Mouse (Mus musculus): ENCODE measurements around the gene Ctnnd2. TPM values are rescaled to one million over a fixed set of nuclear protein-coding genes. Genes with fewer than 3 reads are reported as not detected.
A peak's percentile ranks its signal among the peaks of the same experiment; 100 is the strongest.

Ctnnd2 gene
- polyA plus RNA-seq, 1 experiment from 2014 or later = 4.3 TPM

DNA sequence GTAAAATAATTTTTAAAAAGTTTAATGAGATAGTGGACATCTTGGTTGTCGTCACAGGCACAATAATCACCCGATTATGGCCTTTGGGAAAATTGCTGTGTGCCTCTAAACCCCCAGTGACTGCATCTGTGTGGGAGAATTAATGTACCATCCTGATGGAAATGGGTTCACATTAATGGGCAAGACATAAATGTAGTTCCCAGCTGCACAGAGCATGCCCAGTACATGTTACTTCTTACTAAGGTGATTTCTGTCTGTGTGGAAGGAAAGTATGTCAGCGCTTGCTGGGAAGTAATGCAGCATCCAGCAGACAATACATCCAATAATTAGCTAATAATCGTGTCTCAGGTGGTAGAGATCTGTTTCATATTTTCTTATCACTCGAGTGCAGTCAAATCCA lies 589.8 kb downstream of the Ctnnd2 start:
- Histone ChIP-seq H3K4me3 (ENCODE audit: low read depth, low read length) (no peak overlapping the region), H3K27me3 (replicated peaks; ENCODE audit: insufficient read depth, low read length) (no peaks in the 10 kb centered on the region), H3K9ac (replicated peaks; ENCODE audit: low read depth) (no peak overlapping the region), H3K27ac (ENCODE audit: low read length) (no peak overlapping the region), H3K4me2 (replicated peaks; ENCODE audit: low read depth, low read length) (no peak overlapping the region), H3K4me1 (ENCODE audit: insufficient read depth, low read depth, low read length) (no peaks in the 10 kb centered on the region), H3K36me3 (ENCODE audit: insufficient read depth, low read length) (no peaks in the 10 kb centered on the region), H3K9me3 (ENCODE audit: low read length) (no peaks in the 10 kb centered on the region)
- ATAC-seq (no peak), DNase-seq (ENCODE audit: low spot score) (no peak)
- WGBS = 67% methylated on average over 5 of the region's 5 CpGs
- TF ChIP-seq EP300 (IDR thresholded peaks at IDR 0.05) = no peak
- no peak for TF ChIP-seq CTCF (IDR thresholded peaks at IDR 0.05)

DNA sequence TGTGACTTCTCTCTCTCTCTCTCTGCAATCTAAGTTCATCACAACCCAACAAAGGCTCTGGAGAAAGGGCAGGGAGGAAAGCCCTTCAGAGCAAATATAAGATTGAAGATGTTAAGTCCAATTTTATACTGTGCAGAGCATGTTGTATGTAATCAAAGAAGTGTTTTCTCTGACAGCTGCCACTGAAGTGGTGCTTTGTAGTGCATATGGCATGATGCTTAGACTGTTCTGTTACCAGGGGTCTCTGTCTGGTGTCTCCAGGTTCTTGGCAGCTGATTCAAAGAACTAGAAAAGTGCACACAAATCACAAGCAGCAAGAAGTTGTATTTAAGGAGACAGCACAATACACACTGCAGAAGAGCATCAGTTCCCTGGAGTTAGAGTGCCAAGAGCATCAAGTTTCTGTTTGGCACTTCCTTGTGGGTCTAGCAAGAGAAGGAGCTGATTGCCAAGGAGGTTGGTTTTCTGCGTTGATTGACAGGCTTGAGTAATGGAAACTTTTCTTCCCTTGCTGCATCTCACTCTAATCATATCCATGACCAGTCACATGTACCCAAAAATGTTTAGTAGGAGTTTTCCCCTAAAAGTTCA lies 590.4 kb downstream of the Ctnnd2 start:
- ATAC-seq (no peak), DNase-seq (ENCODE audit: low spot score) (no peak)
- Histone ChIP-seq H3K36me3 (ENCODE audit: insufficient read depth, low read length) (no peaks in the 10 kb centered on the region), H3K4me1 (ENCODE audit: insufficient read depth, low read depth, low read length) (no peaks in the 10 kb centered on the region), H3K9me3 (ENCODE audit: low read length) (no peaks in the 10 kb centered on the region), H3K4me3 (ENCODE audit: low read depth, low read length) (no peak overlapping the region), H3K4me2 (replicated peaks; ENCODE audit: low read depth, low read length) (no peak overlapping the region), H3K27me3 (replicated peaks; ENCODE audit: insufficient read depth, low read length) (no peaks in the 10 kb centered on the region), H3K27ac (ENCODE audit: low read length) (no peak overlapping the region), H3K9ac (replicated peaks; ENCODE audit: low read depth) (no peak overlapping the region)
- TF ChIP-seq EP300 (IDR thresholded peaks at IDR 0.05) (no peak), CTCF (IDR thresholded peaks at IDR 0.05) (no peak)
- WGBS = 71% methylated on average over 1 of the region's 1 CpGs

DNA sequence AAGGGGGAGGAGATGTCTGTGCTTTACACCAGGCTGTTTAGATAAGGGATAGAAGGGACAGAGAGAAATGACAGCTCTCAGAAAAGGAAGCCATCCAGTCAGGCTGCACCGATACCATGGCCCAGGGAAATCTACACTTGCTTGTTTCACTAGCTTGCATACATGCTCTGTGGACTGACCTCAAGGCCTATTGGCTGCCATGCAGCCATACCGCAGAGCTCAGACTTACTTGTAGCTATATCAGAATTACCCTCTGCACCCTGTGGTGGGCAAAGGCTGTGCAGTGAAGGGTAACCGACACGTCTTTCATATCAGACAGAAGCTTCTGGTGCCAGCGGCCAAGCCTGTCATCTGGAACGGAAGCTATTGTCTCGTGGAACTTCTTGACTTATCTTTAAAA lies 604.5 kb downstream of the Ctnnd2 start:
- Histone ChIP-seq H3K27me3 (replicated peaks; ENCODE audit: insufficient read depth, low read length) (no peaks in the 10 kb centered on the region), H3K36me3 (ENCODE audit: insufficient read depth, low read length) (no peaks in the 10 kb centered on the region), H3K4me2 (replicated peaks; ENCODE audit: low read depth, low read length) (no peak overlapping the region), H3K27ac (ENCODE audit: low read length) (no peak overlapping the region), H3K9ac (replicated peaks; ENCODE audit: low read depth) (no peak overlapping the region), H3K4me3 (ENCODE audit: low read depth, low read length) (no peak overlapping the region), H3K9me3 (ENCODE audit: low read length) (no peaks in the 10 kb centered on the region), H3K4me1 (ENCODE audit: insufficient read depth, low read depth, low read length) (no peaks in the 10 kb centered on the region)
- no peak for TF ChIP-seq CTCF (IDR thresholded peaks at IDR 0.05)
- TF ChIP-seq EP300 (IDR thresholded peaks at IDR 0.05) = no peak
- ATAC-seq (no peak), DNase-seq (ENCODE audit: low spot score) (no peak)
- 87% methylated on average over 7 of the region's 7 CpGs for WGBS

DNA sequence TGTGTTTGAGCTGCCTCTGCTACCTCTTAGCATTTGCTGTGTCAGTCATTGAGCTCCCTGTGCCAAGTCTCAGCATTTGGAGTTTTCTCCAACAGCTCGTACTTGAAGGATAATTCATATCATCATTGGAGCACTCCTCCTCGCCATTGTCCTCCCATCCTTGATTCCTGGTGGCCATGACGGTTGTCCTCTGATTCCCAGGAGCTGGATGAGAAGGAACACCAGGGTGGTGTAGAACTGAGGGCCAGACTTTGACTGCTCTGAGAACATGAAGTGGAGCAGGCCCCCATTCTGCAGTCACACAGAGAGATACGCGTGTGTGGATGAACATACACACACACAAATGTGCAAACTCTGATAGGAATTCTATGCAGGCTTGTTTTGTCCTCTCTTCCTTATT lies 605.4 kb downstream of the Ctnnd2 start:
- no peak overlapping the region for H3K27ac ChIP-seq (ENCODE audit: low read length)
- DNase-seq (ENCODE audit: low spot score) (no peak), ATAC-seq (no peak)
- H3K9me3 ChIP-seq (ENCODE audit: low read length) = no peaks in the 10 kb centered on the region
- H3K4me3 ChIP-seq (ENCODE audit: low read depth, low read length) = no peak overlapping the region
- H3K4me1 ChIP-seq (ENCODE audit: insufficient read depth, low read depth, low read length) = no peaks in the 10 kb centered on the region
- TF ChIP-seq EP300 (IDR thresholded peaks at IDR 0.05) (no peak), CTCF (IDR thresholded peaks at IDR 0.05) (no peak)
- H3K36me3 ChIP-seq (ENCODE audit: insufficient read depth, low read length) = no peaks in the 10 kb centered on the region
- H3K27me3 ChIP-seq (replicated peaks; ENCODE audit: insufficient read depth, low read length) = no peaks in the 10 kb centered on the region
- H3K9ac ChIP-seq (replicated peaks; ENCODE audit: low read depth) = no peak overlapping the region
- H3K4me2 ChIP-seq (replicated peaks; ENCODE audit: low read depth, low read length) = no peak overlapping the region
- 89% methylated on average over 5 of the region's 5 CpGs for WGBS

DNA sequence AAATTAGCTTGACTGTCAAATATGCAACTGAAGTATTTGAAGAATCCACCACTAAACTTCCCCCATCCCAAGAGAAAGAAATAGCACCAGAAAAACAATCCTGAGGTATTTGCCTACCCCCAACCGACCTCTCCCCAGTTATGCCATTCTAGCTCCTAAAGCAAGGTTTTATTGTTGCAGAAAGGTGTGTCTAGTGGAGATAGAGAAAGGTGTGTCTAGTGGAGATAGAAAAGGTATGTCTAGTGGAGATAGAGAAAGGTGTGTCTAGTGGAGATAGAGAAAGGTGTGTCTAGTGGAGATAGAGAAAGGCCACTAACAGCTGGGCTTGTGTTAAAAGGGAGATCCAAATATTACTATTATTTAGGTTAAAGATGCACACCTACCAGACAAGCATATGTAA lies 607.5 kb downstream of the Ctnnd2 start:
- no peaks in the 10 kb centered on the region for H3K36me3 ChIP-seq (ENCODE audit: insufficient read depth, low read length)
- H3K27ac ChIP-seq (ENCODE audit: low read length) = no peak overlapping the region
- no peak overlapping the region for H3K4me3 ChIP-seq (ENCODE audit: low read depth, low read length)
- H3K4me1 ChIP-seq (ENCODE audit: insufficient read depth, low read depth, low read length) = no peaks in the 10 kb centered on the region
- H3K9me3 ChIP-seq (ENCODE audit: low read length) = no peaks in the 10 kb centered on the region
- H3K27me3 ChIP-seq (replicated peaks; ENCODE audit: insufficient read depth, low read length) = no peaks in the 10 kb centered on the region
- 40% methylated on average over 1 of the region's 1 CpGs for WGBS
- no peak overlapping the region for H3K4me2 ChIP-seq (replicated peaks; ENCODE audit: low read depth, low read length)
- DNase-seq (ENCODE audit: low spot score) (no peak), ATAC-seq (peak; percentile 25; the same call in 1 of the 2 replicates)
- no peak for TF ChIP-seq CTCF (IDR thresholded peaks at IDR 0.05)
- peak; percentile 61 for TF ChIP-seq EP300 (IDR thresholded peaks at IDR 0.05)
- H3K9ac ChIP-seq (replicated peaks; ENCODE audit: low read depth) = no peak overlapping the region

DNA sequence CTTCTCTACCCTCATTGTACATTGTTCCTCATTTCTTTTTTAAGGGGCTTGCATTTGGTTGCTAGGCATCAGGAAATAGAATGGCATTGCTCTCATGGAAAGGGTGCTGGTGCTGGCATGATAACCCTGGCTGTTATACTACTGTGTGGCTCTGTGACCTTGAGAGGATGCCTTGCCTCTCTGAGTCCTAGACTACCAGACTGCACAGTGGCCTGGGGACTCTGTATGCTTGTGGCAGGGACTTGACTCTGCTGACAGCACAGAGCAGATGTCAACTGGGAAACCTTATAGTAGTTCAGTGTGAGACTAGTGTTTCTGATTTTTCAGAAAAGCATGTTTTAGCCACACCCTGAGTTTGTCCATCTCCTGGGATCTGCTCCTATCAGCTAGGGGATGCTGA lies 608.6 kb downstream of the Ctnnd2 start:
- H3K9ac ChIP-seq (replicated peaks; ENCODE audit: low read depth) = no peak overlapping the region
- H3K36me3 ChIP-seq (ENCODE audit: insufficient read depth, low read length) = no peaks in the 10 kb centered on the region
- no peaks in the 10 kb centered on the region for H3K27me3 ChIP-seq (replicated peaks; ENCODE audit: insufficient read depth, low read length)
- no peak overlapping the region for H3K27ac ChIP-seq (ENCODE audit: low read length)
- no peak overlapping the region for H3K4me2 ChIP-seq (replicated peaks; ENCODE audit: low read depth, low read length)
- TF ChIP-seq EP300 (IDR thresholded peaks at IDR 0.05) (no peak), CTCF (IDR thresholded peaks at IDR 0.05) (no peak)
- no peaks in the 10 kb centered on the region for H3K9me3 ChIP-seq (ENCODE audit: low read length)
- no peak for DNase-seq (ENCODE audit: low spot score)
- no peaks in the 10 kb centered on the region for H3K4me1 ChIP-seq (ENCODE audit: insufficient read depth, low read depth, low read length)
- H3K4me3 ChIP-seq (ENCODE audit: low read depth, low read length) = no peak overlapping the region
- ATAC-seq = no peak

Data from lung, postnatal 0 days (tissue).